Mouse (Mus musculus) ES-Bruce4 (cell line): ENCODE data around the gene Retsat. TPM values are rescaled to one million over a fixed set of nuclear protein-coding genes. Genes with fewer than 3 reads are reported as not detected.

Experiments
- H3K27ac ChIP-seq: 2 replicates; pipeline ENCODE4 v1.5.1; 2012; ENCODE audit warnings: low read length, inconsistent platforms; ENCODE audit not compliant: insufficient read depth
- H3K27me3 ChIP-seq: 2 replicates; pipeline ENCODE4 v1.6.1; 2012; ENCODE audit warnings: mild to moderate bottlenecking, low read length, inconsistent platforms; ENCODE audit not compliant: control insufficient read depth, poor library complexity, insufficient read depth, severe bottlenecking
- H3K36me3 ChIP-seq: 2 replicates; pipeline ENCODE4 v1.6.1; 2012; ENCODE audit warnings: inconsistent platforms, mild to moderate bottlenecking, low read length, moderate library complexity; ENCODE audit not compliant: control insufficient read depth, poor library complexity, insufficient read depth, severe bottlenecking
- H3K4me1 ChIP-seq: one replicate; pipeline ENCODE4 v1.8.1; 2011; ENCODE audit warnings: low read length; ENCODE audit not compliant: control insufficient read depth, insufficient read depth
- H3K4me3 ChIP-seq: 2 replicates; pipeline ENCODE4 v1.5.1; 2011; ENCODE audit warnings: low read depth, mild to moderate bottlenecking, low read length
- H3K9ac ChIP-seq: 2 replicates; pipeline ENCODE4 v1.6.1; 2012; ENCODE audit warnings: low read depth, mild to moderate bottlenecking, inconsistent platforms; ENCODE audit not compliant: poor library complexity, severe bottlenecking
- H3K9me3 ChIP-seq: replicated peaks from 2 replicates; pipeline ENCODE4 v1.6.1; 2012; ENCODE audit warnings: mild to moderate bottlenecking, low read length, inconsistent platforms; ENCODE audit not compliant: control insufficient read depth, poor library complexity, insufficient read depth, severe bottlenecking
- CTCF ChIP-seq: IDR thresholded peaks from one replicate; pipeline ENCODE4 v1.8.1; 2011; ENCODE audit warnings: low read depth, low read length
- EP300 ChIP-seq: IDR thresholded peaks from 2 replicates; pipeline ENCODE4 v1.6.1; 2011; ENCODE audit warnings: low read depth, low read length; ENCODE audit not compliant: insufficient read depth
- POLR2A ChIP-seq: IDR thresholded peaks from one replicate; pipeline ENCODE4 v1.8.1; 2011; ENCODE audit warnings: low read length; ENCODE audit not compliant: insufficient read depth
- polyA plus RNA-seq: library from polyadenylated mRNA; stranded (reverse); fragments of >200 nt; gene quantifications from 2 replicates; pipeline ENCODE4 v1.2.4, GENCODE M21; 2011; ENCODE audit warnings: low read depth; ENCODE audit not compliant: missing spikeins, insufficient read depth, insufficient read length

The Retsat gene
- polyA plus RNA-seq, 1 experiment = 5.2 TPM

- no peak overlapping the region for H3K27ac ChIP-seq
- peaks cover 3% of the 10 kb centered on the region for H3K4me1 ChIP-seq
- no peaks in the 10 kb centered on the region for H3K36me3 ChIP-seq
- H3K9me3 ChIP-seq = no peaks in the 10 kb centered on the region
- TF ChIP-seq CTCF (no peak), EP300 (no peak), POLR2A (no peak)
- no peaks in the 10 kb centered on the region for H3K27me3 ChIP-seq
- H3K4me3 ChIP-seq = no peak overlapping the region
- no peak overlapping the region for H3K9ac ChIP-seq
These were observed 47.1 kb downstream of the Retsat start for GRCm38 (mm10) chr6:72645364-72645763.

GRCm38 (mm10) chr6:72647383-72647820 is 49.1 kb downstream of the Retsat start:
- TF ChIP-seq CTCF (peak; percentile 64), POLR2A (no peak), EP300 (no peak)

GRCm38 (mm10) chr6:72648002-72648595 is 49.8 kb downstream of the Retsat start:
- Histone ChIP-seq H3K4me3 (peak overlapping the region; percentile 11), H3K36me3 (no peaks in the 10 kb centered on the region), H3K4me1 (peaks cover 3% of the 10 kb centered on the region), H3K9me3 (no peaks in the 10 kb centered on the region), H3K9ac (peak overlapping the region; percentile 9; the same call in 1 of the 2 replicates), H3K27me3 (no peaks in the 10 kb centered on the region), H3K27ac (no peak overlapping the region)
- no peak for TF ChIP-seq CTCF
- TF ChIP-seq POLR2A = no peak
- TF ChIP-seq EP300 = no peak

More at GRCm38 (mm10) chr6:72647383-72647820, 49.1 kb downstream of the Retsat start:
- no peaks in the 10 kb centered on the region for H3K9me3 ChIP-seq
- H3K4me3 ChIP-seq = no peak overlapping the region
- no peaks in the 10 kb centered on the region for H3K36me3 ChIP-seq
- H3K4me1 ChIP-seq = peaks cover 3% of the 10 kb centered on the region
- H3K9ac ChIP-seq = peak overlapping the region; percentile 9; the same call in 1 of the 2 replicates
- H3K27me3 ChIP-seq = no peaks in the 10 kb centered on the region
- H3K27ac ChIP-seq = no peak overlapping the region

GRCm38 (mm10) chr6:72650338-72650851 is 52.1 kb downstream of the Retsat start:
- H3K4me1 ChIP-seq = peaks cover 3% of the 10 kb centered on the region
- H3K27ac ChIP-seq = no peak overlapping the region
- no peaks in the 10 kb centered on the region for H3K27me3 ChIP-seq
- H3K9ac ChIP-seq = no peak overlapping the region
- no peaks in the 10 kb centered on the region for H3K36me3 ChIP-seq
- TF ChIP-seq EP300 (no peak), CTCF (no peak), POLR2A (no peak)
- no peak overlapping the region for H3K4me3 ChIP-seq
- no peaks in the 10 kb centered on the region for H3K9me3 ChIP-seq

- Histone ChIP-seq H3K9ac (no peak overlapping the region), H3K27me3 (no peaks in the 10 kb centered on the region), H3K27ac (no peak overlapping the region), H3K4me3 (no peak overlapping the region), H3K4me1 (peaks cover 8% of the 10 kb centered on the region), H3K36me3 (no peaks in the 10 kb centered on the region), H3K9me3 (no peaks in the 10 kb centered on the region)
- TF ChIP-seq CTCF (no peak), POLR2A (no peak), EP300 (no peak)
These were observed 55.1 kb downstream of the Retsat start for GRCm38 (mm10) chr6:72653419-72653818.

GRCm38 (mm10) chr6:72654355-72654754 is 56.1 kb downstream of the Retsat start:
- H3K27me3 ChIP-seq = no peaks in the 10 kb centered on the region
- TF ChIP-seq EP300 (no peak), POLR2A (no peak), CTCF (no peak)
- H3K36me3 ChIP-seq = no peaks in the 10 kb centered on the region
- H3K9ac ChIP-seq = no peak overlapping the region
- H3K4me3 ChIP-seq = no peak overlapping the region
- H3K9me3 ChIP-seq = no peaks in the 10 kb centered on the region
- peaks cover 8% of the 10 kb centered on the region for H3K4me1 ChIP-seq
- H3K27ac ChIP-seq = no peak overlapping the region
